Mouse (Mus musculus): ENCODE results near the gene Iqcj. TPM values are rescaled to one million over a fixed set of nuclear protein-coding genes. Genes with fewer than 3 reads are reported as not detected.

Gene Iqcj
- polyA plus RNA-seq, 1 experiment = not detected

GRCm38 (mm10) chr3:68042951-68043350 lies 150.9 kb downstream of the Iqcj start:
- TF ChIP-seq POLR2A (IDR thresholded peaks at IDR 0.05; ENCODE audit: low read depth, low read length) (no peak), CTCF (IDR thresholded peaks at IDR 0.05; ENCODE audit: extremely low read depth, insufficient read depth, insufficient read length, insufficient replicate concordance) (no peak)

GRCm38 (mm10) chr3:68045475-68046416 lies 153.7 kb downstream of the Iqcj start:
- DNase-seq (ENCODE audit: low read depth in 1 of 2, low spot score in 2 of 2) = no peak
- H3K4me3 ChIP-seq (ENCODE audit: extremely low read depth, insufficient read depth, insufficient read length) = no peak overlapping the region
- TF ChIP-seq POLR2A (IDR thresholded peaks at IDR 0.05; ENCODE audit: low read depth, low read length) = no peak
- TF ChIP-seq CTCF (IDR thresholded peaks at IDR 0.05; ENCODE audit: extremely low read depth, insufficient read depth, insufficient read length, insufficient replicate concordance) = peak; percentile 35; the same call in 1 of the 2 replicates
- no peak overlapping the region for H3K27ac ChIP-seq (ENCODE audit: insufficient read depth, low read length)
- no peaks in the 10 kb centered on the region for H3K36me3 ChIP-seq (ENCODE audit: control insufficient read depth, insufficient read depth, low read length)
- 50% methylated on average over 9 of the region's 9 CpGs for WGBS
- H3K27me3 ChIP-seq (ENCODE audit: control insufficient read depth, insufficient read depth, low read length) = no peaks in the 10 kb centered on the region
- no peaks in the 10 kb centered on the region for H3K4me1 ChIP-seq (ENCODE audit: control insufficient read depth, insufficient read depth, insufficient read length)

More at GRCm38 (mm10) chr3:68042951-68043350, 150.9 kb downstream of the Iqcj start:
- no peaks in the 10 kb centered on the region for H3K36me3 ChIP-seq (ENCODE audit: control insufficient read depth, insufficient read depth, low read length)
- H3K4me3 ChIP-seq (ENCODE audit: extremely low read depth, insufficient read depth, insufficient read length) = no peak overlapping the region
- no peaks in the 10 kb centered on the region for H3K27me3 ChIP-seq (ENCODE audit: control insufficient read depth, insufficient read depth, low read length)
- H3K4me1 ChIP-seq (ENCODE audit: control insufficient read depth, insufficient read depth, insufficient read length) = no peaks in the 10 kb centered on the region
- no peak overlapping the region for H3K27ac ChIP-seq (ENCODE audit: insufficient read depth, low read length)
- DNase-seq (ENCODE audit: low read depth in 1 of 2, low spot score in 2 of 2) = no peak
- 84% methylated on average over 2 of the region's 2 CpGs for WGBS

GRCm38 (mm10) chr3:68053538-68053937 lies 161.5 kb downstream of the Iqcj start:
- 51% methylated on average over 2 of the region's 2 CpGs for WGBS
- Histone ChIP-seq H3K4me1 (ENCODE audit: control insufficient read depth, insufficient read depth, insufficient read length) (no peaks in the 10 kb centered on the region), H3K36me3 (ENCODE audit: control insufficient read depth, insufficient read depth, low read length) (no peaks in the 10 kb centered on the region), H3K27me3 (ENCODE audit: control insufficient read depth, insufficient read depth, low read length) (no peaks in the 10 kb centered on the region), H3K4me3 (ENCODE audit: extremely low read depth, insufficient read depth, insufficient read length) (no peak overlapping the region), H3K27ac (ENCODE audit: insufficient read depth, low read length) (no peak overlapping the region)
- TF ChIP-seq CTCF (IDR thresholded peaks at IDR 0.05; ENCODE audit: extremely low read depth, insufficient read depth, insufficient read length, insufficient replicate concordance) (no peak), POLR2A (IDR thresholded peaks at IDR 0.05; ENCODE audit: low read depth, low read length) (no peak)
- no peak for DNase-seq (ENCODE audit: low read depth in 1 of 2, low spot score in 2 of 2)

GRCm38 (mm10) chr3:68055071-68055470 lies 163.1 kb downstream of the Iqcj start:
- no peaks in the 10 kb centered on the region for H3K27me3 ChIP-seq (ENCODE audit: control insufficient read depth, insufficient read depth, low read length)
- TF ChIP-seq CTCF (IDR thresholded peaks at IDR 0.05; ENCODE audit: extremely low read depth, insufficient read depth, insufficient read length, insufficient replicate concordance) (no peak), POLR2A (IDR thresholded peaks at IDR 0.05; ENCODE audit: low read depth, low read length) (no peak)
- H3K36me3 ChIP-seq (ENCODE audit: control insufficient read depth, insufficient read depth, low read length) = no peaks in the 10 kb centered on the region
- no peak overlapping the region for H3K4me3 ChIP-seq (ENCODE audit: extremely low read depth, insufficient read depth, insufficient read length)
- WGBS = 67% methylated on average over 13 of the region's 13 CpGs
- no peak for DNase-seq (ENCODE audit: low read depth in 1 of 2, low spot score in 2 of 2)
- no peak overlapping the region for H3K27ac ChIP-seq (ENCODE audit: insufficient read depth, low read length)
- H3K4me1 ChIP-seq (ENCODE audit: control insufficient read depth, insufficient read depth, insufficient read length) = no peaks in the 10 kb centered on the region

GRCm38 (mm10) chr3:68056373-68057275 lies 164.6 kb downstream of the Iqcj start:
- TF ChIP-seq POLR2A (IDR thresholded peaks at IDR 0.05; ENCODE audit: low read depth, low read length) (no peak), CTCF (IDR thresholded peaks at IDR 0.05; ENCODE audit: extremely low read depth, insufficient read depth, insufficient read length, insufficient replicate concordance) (peak; percentile 31; the same call in 1 of the 2 replicates)
- Histone ChIP-seq H3K27me3 (ENCODE audit: control insufficient read depth, insufficient read depth, low read length) (no peaks in the 10 kb centered on the region), H3K27ac (ENCODE audit: insufficient read depth, low read length) (no peak overlapping the region), H3K36me3 (ENCODE audit: control insufficient read depth, insufficient read depth, low read length) (no peaks in the 10 kb centered on the region), H3K4me3 (ENCODE audit: extremely low read depth, insufficient read depth, insufficient read length) (peak overlapping the region; percentile 52), H3K4me1 (ENCODE audit: control insufficient read depth, insufficient read depth, insufficient read length) (no peaks in the 10 kb centered on the region)
- DNase-seq (ENCODE audit: low read depth in 1 of 2, low spot score in 2 of 2) = peak; percentile 29 to 39
- WGBS = 59% methylated on average over 23 of the region's 23 CpGs

- H3K4me1 ChIP-seq (ENCODE audit: control insufficient read depth, insufficient read depth, insufficient read length) = no peaks in the 10 kb centered on the region
- no peaks in the 10 kb centered on the region for H3K27me3 ChIP-seq (ENCODE audit: control insufficient read depth, insufficient read depth, low read length)
- H3K27ac ChIP-seq (ENCODE audit: insufficient read depth, low read length) = no peak overlapping the region
- no peak for DNase-seq (ENCODE audit: low read depth in 1 of 2, low spot score in 2 of 2)
- no peak overlapping the region for H3K4me3 ChIP-seq (ENCODE audit: extremely low read depth, insufficient read depth, insufficient read length)
- H3K36me3 ChIP-seq (ENCODE audit: control insufficient read depth, insufficient read depth, low read length) = no peaks in the 10 kb centered on the region
- no peak for TF ChIP-seq CTCF (IDR thresholded peaks at IDR 0.05; ENCODE audit: extremely low read depth, insufficient read depth, insufficient read length, insufficient replicate concordance)
- TF ChIP-seq POLR2A (IDR thresholded peaks at IDR 0.05; ENCODE audit: low read depth, low read length) = no peak
- WGBS = 64% methylated on average over 2 of the region's 2 CpGs
Measured at GRCm38 (mm10) chr3:68059162-68059800, 167.3 kb downstream of the Iqcj start.

All from spleen, adult 2 months (tissue).